Mouse (Mus musculus): ENCODE measurements around the gene Slc32a1.

Gene Slc32a1

GRCm38 (mm10) chr2:158612671-158613250 is 2.2 kb downstream of the Slc32a1 start:
- DNase-seq (ENCODE audit: low read depth, low spot score), result no peak

GRCm38 (mm10) chr2:158613541-158614417 is 3.2 kb downstream of the Slc32a1 start:
- peak; percentile 93 for DNase-seq (ENCODE audit: low read depth, low spot score)

GRCm38 (mm10) chr2:158614418-158614955 is 3.9 kb downstream of the Slc32a1 start:
- no peak for DNase-seq (ENCODE audit: low read depth, low spot score)

GRCm38 (mm10) chr2:158615161-158615680 is 4.7 kb downstream of the Slc32a1 start:
- DNase-seq (ENCODE audit: low read depth, low spot score), result no peak

- DNase-seq (ENCODE audit: low read depth, low spot score), result no peak
These were observed 5.1 kb downstream of the Slc32a1 start for GRCm38 (mm10) chr2:158615702-158616101.

- DNase-seq (ENCODE audit: low read depth, low spot score), result peak; percentile 86
These were observed 5.7 kb downstream of the Slc32a1 start for GRCm38 (mm10) chr2:158616296-158616695.

GRCm38 (mm10) chr2:158616790-158617189 is 6.2 kb downstream of the Slc32a1 start:
- DNase-seq (ENCODE audit: low read depth, low spot score), result no peak

- DNase-seq (ENCODE audit: low read depth, low spot score), result peak; percentile 97
These were observed 14.2 kb downstream of the Slc32a1 start, which contains the start of gene Actr5 for GRCm38 (mm10) chr2:158624718-158625222. Gene Actr5 (plus strand): TSS chr2:158624888.

GRCm38 (mm10) chr2:158625231-158625630 is 14.7 kb downstream of the Slc32a1 start:
- no peak for DNase-seq (ENCODE audit: low read depth, low spot score)

GRCm38 (mm10) chr2:158625697-158626096 is 15.1 kb downstream of the Slc32a1 start:
- DNase-seq (ENCODE audit: low read depth, low spot score), result no peak

GRCm38 (mm10) chr2:158628858-158629257 is 18.3 kb downstream of the Slc32a1 start:
- DNase-seq (ENCODE audit: low read depth, low spot score), result peak; percentile 71

GRCm38 (mm10) chr2:158629414-158629813 is 18.8 kb downstream of the Slc32a1 start:
- DNase-seq (ENCODE audit: low read depth, low spot score), result peak; percentile 75

GRCm38 (mm10) chr2:158631873-158632272 is 21.3 kb downstream of the Slc32a1 start:
- no peak for DNase-seq (ENCODE audit: low read depth, low spot score)

- DNase-seq (ENCODE audit: low read depth, low spot score), result peak; percentile 78
These were observed 31.3 kb downstream of the Slc32a1 start for GRCm38 (mm10) chr2:158641869-158642268.

- DNase-seq (ENCODE audit: low read depth, low spot score), result peak; percentile 80
These were observed 32.0 kb downstream of the Slc32a1 start for GRCm38 (mm10) chr2:158642587-158642986.

- peak; percentile 84 for DNase-seq (ENCODE audit: low read depth, low spot score)
These were observed 33.2 kb downstream of the Slc32a1 start for GRCm38 (mm10) chr2:158643791-158644190.

- DNase-seq (ENCODE audit: low read depth, low spot score), result no peak
These were observed 40.8 kb downstream of the Slc32a1 start for GRCm38 (mm10) chr2:158651159-158651908.

GRCm38 (mm10) chr2:158652985-158653384 is 42.4 kb downstream of the Slc32a1 start:
- peak; percentile 95 for DNase-seq (ENCODE audit: low read depth, low spot score)

- peak; percentile 66 for DNase-seq (ENCODE audit: low read depth, low spot score)
These were observed 44.1 kb downstream of the Slc32a1 start for GRCm38 (mm10) chr2:158654717-158655116.

- DNase-seq (ENCODE audit: low read depth, low spot score), result no peak
These were observed 45.2 kb downstream of the Slc32a1 start for GRCm38 (mm10) chr2:158655806-158656205.

GRCm38 (mm10) chr2:158658822-158659221 is 48.3 kb downstream of the Slc32a1 start:
- peak; percentile 52 for DNase-seq (ENCODE audit: low read depth, low spot score)

All from brain, adult 2 months (tissue).